Mouse (Mus musculus) CH12F3 (cell line): ENCODE data around the gene Ndufa12.

Source experiments
- in situ Hi-C: fragments of 300-500 bp; cut with MboI; formaldehyde crosslinking; loops from 2 replicates; pipeline ENCODE4 v1.14.3; 2020; ENCODE audit warnings: low sequenced_read_pairs

Gene Ndufa12

DNA sequence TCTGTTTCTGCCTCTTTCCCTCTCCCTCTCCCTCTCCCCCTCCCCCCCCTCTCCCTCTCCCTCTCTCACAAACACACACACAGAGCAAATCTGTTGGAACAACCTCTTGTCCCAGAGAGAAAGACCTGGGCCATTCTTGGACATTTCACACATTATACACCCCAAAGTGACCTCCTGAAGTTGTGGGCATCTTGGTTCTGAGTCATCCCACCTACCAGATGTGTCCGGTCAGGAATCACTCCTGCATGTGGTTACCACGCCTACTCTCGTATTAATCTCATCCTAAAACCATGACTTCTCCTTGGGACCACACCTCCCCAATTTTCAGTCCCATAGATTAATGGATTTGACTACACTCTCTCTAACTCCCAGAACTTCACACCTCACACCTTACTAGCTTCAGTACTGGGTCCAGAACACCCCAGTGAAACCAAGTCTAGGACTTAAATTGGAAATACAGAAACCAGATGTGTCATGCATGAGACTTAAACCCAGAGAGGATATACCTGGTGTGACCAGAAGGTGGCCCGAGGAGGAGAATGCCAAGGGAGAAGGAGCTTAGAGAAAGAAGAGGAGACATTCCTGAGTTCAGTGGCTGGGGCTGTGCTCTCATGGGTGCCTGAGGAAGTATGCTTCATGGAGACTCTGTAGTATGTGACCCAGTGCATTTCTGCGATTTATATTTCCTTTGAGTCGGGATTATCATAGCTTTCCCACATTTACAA is 26.7 kb downstream of the Ndufa12 start:
- in situ Hi-C loops = no loop called here

GRCm38 (mm10) chr10:94230172-94230981 is 31.9 kb downstream of the Ndufa12 start:
- in situ Hi-C loops = no loop called here

- in situ Hi-C loops = no loop called here
Observed at GRCm38 (mm10) chr10:94231025-94231424, 32.5 kb downstream of the Ndufa12 start.

DNA sequence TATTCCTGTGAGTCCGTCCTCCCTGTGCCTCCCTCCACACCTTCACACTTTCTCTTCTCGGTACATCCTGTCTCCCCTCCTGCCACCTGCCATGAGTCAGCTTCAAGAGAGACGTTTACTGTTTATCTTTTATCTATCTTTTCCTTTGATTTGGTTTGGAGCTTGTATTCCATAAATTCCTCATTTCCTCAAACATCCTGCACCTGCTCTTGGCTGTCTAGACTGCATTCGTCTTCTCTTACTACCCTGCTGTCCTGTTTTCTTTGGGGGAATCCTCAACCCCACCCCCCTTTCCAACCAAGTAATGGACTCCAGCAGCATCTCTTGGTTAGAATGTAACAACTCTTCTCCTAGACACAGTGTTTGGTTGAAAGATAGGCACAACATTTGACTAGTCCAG is 36.7 kb downstream of the Ndufa12 start:
- in situ Hi-C loops = no loop called here

DNA sequence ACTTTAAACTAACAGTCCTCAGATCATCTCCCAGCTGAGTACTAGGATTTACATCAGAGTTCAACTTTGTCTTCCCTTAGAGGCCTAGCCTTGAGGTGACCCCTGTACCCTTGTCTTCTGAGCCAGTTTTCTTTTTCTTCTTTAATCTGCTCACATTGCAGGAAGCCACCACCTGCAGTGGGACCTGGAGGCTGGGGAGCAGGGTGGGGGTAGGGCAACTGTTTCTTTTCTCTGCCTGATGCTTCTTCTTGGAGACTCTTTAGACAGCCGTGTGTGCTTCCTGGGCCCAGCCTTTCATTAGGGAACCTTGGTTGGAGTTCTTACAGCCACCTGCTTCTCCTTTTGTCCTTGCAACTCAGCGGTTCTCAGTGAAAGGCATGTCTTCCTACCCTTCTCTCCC is 42.8 kb downstream of the Ndufa12 start:
- in situ Hi-C loops = no loop called here

DNA sequence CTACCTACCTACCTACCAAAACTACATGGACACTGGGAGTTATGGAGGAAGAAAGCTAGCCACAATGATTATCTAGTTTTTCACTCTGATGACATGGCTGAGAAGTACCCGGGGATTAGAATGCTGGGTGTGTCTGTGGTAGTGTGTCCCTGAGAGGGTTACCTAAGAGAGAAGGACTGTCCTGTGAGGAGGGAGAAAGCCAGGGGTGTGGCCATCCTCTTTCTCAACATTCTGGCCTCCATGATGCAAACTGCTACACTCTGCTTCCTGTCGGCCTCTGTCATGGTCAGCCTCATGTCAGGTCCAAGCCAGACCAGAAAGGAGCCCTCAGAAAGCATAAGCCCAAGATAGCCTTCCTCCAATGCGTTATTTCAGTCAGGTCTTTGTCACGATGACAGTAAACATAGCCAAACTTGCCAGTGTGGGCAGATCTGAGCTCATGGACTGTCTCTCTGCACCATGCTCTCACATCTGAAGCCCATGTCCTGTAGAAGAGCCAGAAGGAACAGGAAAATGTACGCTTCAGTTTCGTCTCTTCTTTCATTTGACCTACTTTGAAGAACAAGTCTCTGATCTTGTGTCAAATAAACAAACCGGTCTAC is 49.3 kb downstream of the Ndufa12 start:
- in situ Hi-C loops = no loop called here

GRCm38 (mm10) chr10:94249575-94250456 is 51.3 kb downstream of the Ndufa12 start:
- in situ Hi-C loops = no loop called here

DNA sequence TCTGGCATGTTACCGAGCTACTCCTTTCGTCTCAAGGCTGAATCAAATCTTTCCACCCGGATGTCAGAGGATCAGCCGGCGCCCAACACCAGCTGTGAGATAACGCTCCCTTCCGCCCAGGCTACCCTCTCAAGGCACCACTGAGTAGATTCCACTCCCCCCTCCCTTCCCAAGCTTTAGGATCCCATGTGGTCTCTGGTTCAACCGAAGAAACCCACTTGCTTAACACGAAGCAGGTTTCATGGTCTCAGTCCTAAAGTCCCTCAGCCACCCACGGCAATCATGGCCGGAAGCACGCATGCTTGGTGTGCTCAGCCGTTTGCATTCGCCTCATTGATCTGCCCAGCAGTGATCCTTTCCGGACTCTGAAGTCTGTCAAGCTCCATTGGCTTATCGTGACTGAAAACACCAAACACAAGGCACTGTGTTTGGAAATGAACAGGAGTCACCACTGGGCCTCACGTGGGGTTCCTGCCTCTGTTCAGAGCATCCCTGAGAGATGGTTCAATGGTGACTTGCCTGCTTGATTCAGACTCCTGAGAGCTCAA is 54.8 kb downstream of the Ndufa12 start:
- in situ Hi-C loops = no loop called here

DNA sequence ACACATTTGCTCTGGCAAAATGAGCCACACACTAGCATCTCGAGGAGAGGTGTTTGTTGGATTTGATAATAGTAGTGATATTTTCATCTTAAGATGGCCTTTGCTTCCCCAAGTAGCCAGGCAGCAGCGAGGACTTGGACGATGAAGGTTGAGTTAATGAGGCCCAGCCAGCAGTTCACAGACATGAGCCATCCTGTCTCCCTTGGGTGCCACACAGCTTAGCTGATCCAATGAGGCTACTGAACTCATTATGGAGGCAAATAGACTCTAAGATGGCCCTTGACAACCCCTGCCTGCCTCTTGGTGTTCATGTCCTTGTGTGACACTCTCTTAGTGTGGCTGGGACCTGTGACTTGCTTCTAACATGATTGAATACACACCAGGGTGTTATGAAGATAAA is 56.2 kb downstream of the Ndufa12 start:
- in situ Hi-C loops = no loop called here

DNA sequence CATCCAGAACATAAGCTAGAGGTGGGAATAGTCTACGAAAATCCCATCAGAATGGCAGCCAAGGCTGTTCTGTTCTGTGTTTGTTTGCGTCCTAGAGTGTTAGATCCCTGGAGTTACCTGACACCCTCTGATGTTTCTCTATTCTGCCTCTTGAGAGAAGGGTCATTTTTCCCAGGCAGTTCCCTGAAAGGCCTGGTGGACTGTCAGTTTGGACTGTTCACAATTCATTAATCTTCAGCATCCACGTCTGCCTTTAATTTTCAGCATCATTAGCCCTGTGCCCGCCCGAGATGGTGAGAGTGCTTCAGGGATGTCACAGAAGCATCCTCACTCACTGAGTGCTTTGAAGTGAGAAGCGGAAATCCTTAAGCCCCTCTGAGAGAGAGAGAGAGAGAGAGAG is 57.2 kb downstream of the Ndufa12 start:
- in situ Hi-C loops = no loop called here

DNA sequence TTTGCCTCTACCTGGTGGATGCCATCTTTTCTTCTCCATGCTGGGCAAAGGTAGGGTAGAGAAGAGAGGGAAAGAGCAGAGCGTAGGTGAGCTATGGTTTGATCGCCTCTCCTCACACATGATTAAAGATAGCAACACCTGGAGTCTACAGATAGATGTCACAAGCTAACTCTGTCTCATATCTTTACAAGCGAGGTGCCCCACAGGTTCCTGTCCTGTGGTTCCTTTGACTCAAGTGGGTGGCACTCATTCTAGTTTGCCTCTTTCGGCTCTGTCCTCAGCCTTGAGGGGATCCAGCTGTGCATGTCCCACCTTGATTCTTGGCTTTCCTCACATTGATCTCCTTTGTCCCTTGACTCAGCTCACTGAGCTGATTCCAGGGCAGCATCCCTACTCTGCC is 58.0 kb downstream of the Ndufa12 start:
- in situ Hi-C loops = no loop called here

DNA sequence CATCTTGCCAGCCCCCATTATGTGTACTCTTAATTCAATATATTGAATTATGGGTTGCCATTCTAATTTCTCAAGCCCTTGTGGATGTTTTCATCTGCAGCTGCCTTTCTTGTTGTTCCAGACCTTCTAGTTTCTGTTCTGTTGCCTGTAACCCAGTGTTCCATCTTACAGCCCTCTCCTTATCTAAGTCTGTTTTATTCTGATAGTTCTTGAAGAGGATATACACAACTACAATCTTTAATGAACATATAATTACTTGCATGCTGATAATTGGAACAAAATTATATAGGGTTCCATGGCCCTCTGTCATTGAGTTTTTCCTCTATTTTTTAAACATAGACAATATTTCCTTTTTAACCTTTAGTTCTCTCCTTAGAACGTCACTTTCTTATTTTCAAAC is 62.0 kb downstream of the Ndufa12 start:
- in situ Hi-C loops = no loop called here

- in situ Hi-C loops = no loop called here
Observed at GRCm38 (mm10) chr10:94262646-94263045, 64.1 kb downstream of the Ndufa12 start.

- in situ Hi-C loops = no loop called here
Observed at GRCm38 (mm10) chr10:94263211-94263610, 64.7 kb downstream of the Ndufa12 start.

GRCm38 (mm10) chr10:94265656-94266542 is 67.4 kb downstream of the Ndufa12 start:
- in situ Hi-C loops = no loop called here
